In the genomic region with DNA sequence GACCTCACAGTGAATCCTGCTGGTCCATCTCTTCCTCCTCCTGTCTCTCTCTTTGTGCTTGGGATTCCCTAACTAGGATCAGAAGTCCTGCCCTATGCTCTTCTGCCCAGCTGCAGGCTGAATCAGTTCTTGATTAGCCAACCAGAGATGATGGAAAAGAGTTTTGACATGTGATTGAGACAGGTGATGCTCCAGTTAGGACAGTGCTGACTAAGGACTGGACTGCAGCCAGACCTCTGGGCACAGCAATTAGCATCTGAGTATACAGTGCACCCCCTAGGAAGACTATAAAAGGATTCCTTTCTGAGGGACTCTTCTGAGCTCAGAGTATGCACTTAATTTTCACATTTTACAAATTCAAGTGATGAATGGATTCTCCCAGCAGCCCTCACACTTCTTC, we compare ENCODE assay signal across 15 mouse cellular contexts.
"Had no signal": no experiment of that assay in that cellular context is flagged by ENCODE, and none has a peak within 500 bp of the region (broad histone marks: within the 10 kb centered on the region; RNA-seq: fewer than 3 reads in every experiment).

No protein-coding gene starts in this region.

- H3K27me3 ChIP-seq: intestine, embryonic 15.5 days; limb, embryonic 15.5 days; liver, embryonic 12.5 days; lung, embryonic 15.5 days; megakaryocyte, embryonic 14.5 days; midbrain, embryonic 12.5 days; neural tube, embryonic 12.5 days had no signal

- H3K4me1 ChIP-seq: intestine, embryonic 15.5 days; limb, embryonic 15.5 days; liver, embryonic 12.5 days; lung, embryonic 15.5 days; midbrain, embryonic 12.5 days; neural tube, embryonic 12.5 days had no signal

- H3K4me3 ChIP-seq: intestine, embryonic 15.5 days; limb, embryonic 15.5 days; liver, embryonic 12.5 days; lung, embryonic 15.5 days; megakaryocyte, embryonic 14.5 days; midbrain, embryonic 12.5 days; neural tube, embryonic 12.5 days had no signal

- H3K27ac ChIP-seq: hindbrain, embryonic 14.5 days; intestine, embryonic 15.5 days; limb, embryonic 15.5 days; liver, embryonic 12.5 days; lung, embryonic 15.5 days; macrophage; midbrain, embryonic 12.5 days; neural tube, embryonic 12.5 days; stomach, postnatal 0 days had no signal

- DNase-seq: layer of hippocampus, postnatal 36 days; lung, postnatal 14 days; right cerebral cortex, postnatal 14 days; thymus, adult 2 months; thymus, postnatal 25 days had no signal
